In the genomic region with DNA sequence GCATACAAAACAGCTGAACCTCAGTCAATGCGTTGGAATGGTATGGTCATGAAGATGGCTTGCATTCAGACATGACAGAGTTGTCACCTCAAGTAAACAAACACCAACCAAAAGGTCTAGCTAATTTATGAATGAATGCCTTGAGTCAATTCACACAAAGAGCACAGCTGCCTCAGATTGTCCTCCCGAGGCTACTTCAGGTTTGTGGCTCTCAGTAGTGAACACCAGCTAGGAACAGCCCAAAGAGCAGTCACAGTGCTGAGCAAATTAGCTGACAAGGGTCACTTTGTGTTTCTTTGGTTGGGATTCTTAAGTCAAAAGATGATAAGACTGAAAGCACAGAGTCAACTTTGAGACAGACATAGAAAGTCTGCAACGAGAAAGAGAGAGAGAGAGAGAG, we compare ENCODE assay signal across 22 mouse cellular contexts.
DNase-seq lines count a peak whose midpoint lies in the region; ATAC-seq and TF ChIP-seq lines count a peak whose summit lies in the region.
"Had no signal": no experiment of that assay in that cellular context is flagged by ENCODE, and none has a peak within 500 bp of the region (broad histone marks: within the 10 kb centered on the region; RNA-seq: fewer than 3 reads in every experiment).

No protein-coding gene starts in this region.

- TF ChIP-seq POLR2A in cortical plate, adult 2 months (IDR thresholded peaks at IDR 0.05; ENCODE audit: extremely low read depth, insufficient read depth, low read length): no peak

- ATAC-seq in hindbrain, embryonic 14.5 days (ENCODE audit: low FRiP score): no peak
- ATAC-seq in midbrain, embryonic 15.5 days (replicated peaks): no peak
- ATAC-seq in forebrain, postnatal 0 days: peak; percentile 67
- ATAC-seq: inflammation-experienced regulatory T-cells, adult 6 months; midbrain, embryonic 16.5 days; Patski had no signal

- H3K36me3 ChIP-seq in hindbrain, embryonic 14.5 days (replicated peaks; ENCODE audit: control insufficient read depth, insufficient read depth): no peaks in the 10 kb centered on the region
- no peaks in the 10 kb centered on the region for H3K36me3 ChIP-seq in hindbrain, embryonic 10.5 days
- H3K36me3 ChIP-seq in midbrain, embryonic 10.5 days: no peaks in the 10 kb centered on the region
- no peaks in the 10 kb centered on the region for H3K36me3 ChIP-seq in midbrain, embryonic 15.5 days (replicated peaks)
- H3K36me3 ChIP-seq in forebrain, postnatal 0 days (ENCODE audit: insufficient read depth): no peaks in the 10 kb centered on the region
- H3K36me3 ChIP-seq: G1E; heart, embryonic 15.5 days had no signal

- DNase-seq in hindbrain, embryonic 14.5 days (ENCODE audit: low spot score): no peak
- DNase-seq in hindbrain, embryonic 10.5 days (ENCODE audit: low spot score): no peak
- DNase-seq in midbrain, embryonic 10.5 days (ENCODE audit: low spot score): no peak
- DNase-seq in forebrain, postnatal 0 days: peak; percentile 20
- DNase-seq in testis, postnatal 14 days (ENCODE audit: low spot score): no peak
- DNase-seq: adrenal gland, postnatal 10 days; B cell, adult 2 months; cerebellum, adult 8-10 months; gastrocnemius, postnatal 25 days; heart, postnatal 36 days; kidney, adult 18-20 months; kidney, postnatal 4 days; lung, postnatal 14 days had no signal

- no peak overlapping the region for H3K4me2 ChIP-seq in hindbrain, embryonic 14.5 days (replicated peaks)
- no peak overlapping the region for H3K4me2 ChIP-seq in midbrain, embryonic 15.5 days
- H3K4me2 ChIP-seq in forebrain, postnatal 0 days (ENCODE audit: low read depth): no peak overlapping the region
- H3K4me2 ChIP-seq: heart, embryonic 15.5 days had no signal

- H3K4me3 ChIP-seq in hindbrain, embryonic 14.5 days (replicated peaks; ENCODE audit: low read length): no peak overlapping the region
- H3K4me3 ChIP-seq in hindbrain, embryonic 10.5 days: no peak overlapping the region
- H3K4me3 ChIP-seq in midbrain, embryonic 10.5 days: no peak overlapping the region
- no peak overlapping the region for H3K4me3 ChIP-seq in midbrain, embryonic 15.5 days
- no peak overlapping the region for H3K4me3 ChIP-seq in cortical plate, adult 2 months (ENCODE audit: insufficient read depth, low read length)
- H3K4me3 ChIP-seq in forebrain, postnatal 0 days (ENCODE audit: low read depth, low read length): no peak overlapping the region
- H3K4me3 ChIP-seq: heart, embryonic 15.5 days had no signal

- H3K27ac ChIP-seq in hindbrain, embryonic 14.5 days: peak overlapping the region; percentile 26; the same call in 1 of the 2 replicates
- no peak overlapping the region for H3K27ac ChIP-seq in hindbrain, embryonic 10.5 days
- H3K27ac ChIP-seq in midbrain, embryonic 10.5 days (replicated peaks): peak overlapping the region; percentile 63
- no peak overlapping the region for H3K27ac ChIP-seq in midbrain, embryonic 15.5 days
- H3K27ac ChIP-seq in cortical plate, adult 2 months (ENCODE audit: insufficient read depth, low read length): peak overlapping the region; percentile 37; the same call in 1 of the 2 replicates
- peak overlapping the region; percentile 36; the same call in 1 of the 2 replicates for H3K27ac ChIP-seq in forebrain, postnatal 0 days (ENCODE audit: low read depth, low read length)
- H3K27ac ChIP-seq: heart, embryonic 15.5 days; stomach, postnatal 0 days had no signal

- H3K27me3 ChIP-seq in hindbrain, embryonic 14.5 days (ENCODE audit: control insufficient read depth, insufficient read depth, low read length): no peaks in the 10 kb centered on the region
- H3K27me3 ChIP-seq in hindbrain, embryonic 10.5 days (ENCODE audit: insufficient read depth, poor library complexity, severe bottlenecking): no peaks in the 10 kb centered on the region
- H3K27me3 ChIP-seq in midbrain, embryonic 10.5 days (ENCODE audit: low read depth, poor library complexity, severe bottlenecking): no peaks in the 10 kb centered on the region
- no peaks in the 10 kb centered on the region for H3K27me3 ChIP-seq in midbrain, embryonic 15.5 days (replicated peaks)
- no peaks in the 10 kb centered on the region for H3K27me3 ChIP-seq in forebrain, postnatal 0 days (ENCODE audit: insufficient read depth, low read length)
- H3K27me3 ChIP-seq: CH12.LX; heart, embryonic 15.5 days had no signal

- WGBS in hindbrain, embryonic 14.5 days: 46% methylated on average over 3 of the region's 3 CpGs
- WGBS in hindbrain, embryonic 10.5 days: 44% methylated on average over 3 of the region's 3 CpGs
- WGBS in midbrain, embryonic 10.5 days: 75% methylated on average over 3 of the region's 3 CpGs
- WGBS in midbrain, embryonic 15.5 days: 51% methylated on average over 3 of the region's 3 CpGs
- 24% methylated on average over 3 of the region's 3 CpGs for WGBS in forebrain, postnatal 0 days

- no peaks in the 10 kb centered on the region for H3K9me3 ChIP-seq in hindbrain, embryonic 14.5 days (ENCODE audit: control insufficient read depth, low read length)
- no peaks in the 10 kb centered on the region; the same call in 1 of the 2 replicates for H3K9me3 ChIP-seq in hindbrain, embryonic 10.5 days
- no peaks in the 10 kb centered on the region for H3K9me3 ChIP-seq in midbrain, embryonic 10.5 days (replicated peaks)
- H3K9me3 ChIP-seq in midbrain, embryonic 15.5 days: no peaks in the 10 kb centered on the region
- H3K9me3 ChIP-seq in forebrain, postnatal 0 days (ENCODE audit: low read length): no peaks in the 10 kb centered on the region
- H3K9me3 ChIP-seq: G1E; heart, embryonic 15.5 days had no signal

- no peak for TF ChIP-seq CTCF in cortical plate, adult 2 months (IDR thresholded peaks at IDR 0.05; ENCODE audit: extremely low read depth, insufficient read depth, low read length)
- no peak for TF ChIP-seq CTCF in forebrain, postnatal 0 days (IDR thresholded peaks at IDR 0.05; ENCODE audit: low read depth)

- H3K9ac ChIP-seq in hindbrain, embryonic 14.5 days: no peak overlapping the region
- no peak overlapping the region for H3K9ac ChIP-seq in midbrain, embryonic 15.5 days
- H3K9ac ChIP-seq in forebrain, postnatal 0 days: no peak overlapping the region
- H3K9ac ChIP-seq: heart, embryonic 15.5 days had no signal

- H3K4me1 ChIP-seq in hindbrain, embryonic 14.5 days (replicated peaks; ENCODE audit: control insufficient read depth, insufficient read depth, low read length): no peaks in the 10 kb centered on the region
- H3K4me1 ChIP-seq in hindbrain, embryonic 10.5 days (replicated peaks): peaks cover 14% of the 10 kb centered on the region; the same call in 1 of the 2 replicates
- peaks cover 7% of the 10 kb centered on the region for H3K4me1 ChIP-seq in midbrain, embryonic 10.5 days
- H3K4me1 ChIP-seq in midbrain, embryonic 15.5 days: no peaks in the 10 kb centered on the region
- no peaks in the 10 kb centered on the region; the same call in 1 of the 2 replicates for H3K4me1 ChIP-seq in cortical plate, adult 2 months (ENCODE audit: control insufficient read depth, insufficient read depth, low read length)
- 0 out of 2 replicates have a peak, but pooled peaks cover 4% of the 10 kb centered on the region for H3K4me1 ChIP-seq in forebrain, postnatal 0 days (ENCODE audit: insufficient read depth)
- H3K4me1 ChIP-seq: heart, embryonic 15.5 days had no signal

Comparison
In these comparisons a context has a peak if more than half of its experiments do, and no peak if none do; other contexts are left out.
1. H3K27ac ChIP-seq: peak in hindbrain, embryonic 14.5 days (single experiment), midbrain, embryonic 10.5 days (single experiment), cortical plate, adult 2 months (single experiment) and forebrain, postnatal 0 days (single experiment); none in hindbrain, embryonic 10.5 days (single experiment) and midbrain, embryonic 15.5 days (single experiment).